Mouse (Mus musculus) thymus, adult 18-20 months (tissue): ENCODE measurements around the gene Adam21.
"Not testable (repeated sequence)": the region's sequence is repeated elsewhere in the genome, so short reads cannot be mapped to it uniquely, and the experiment has no call there.

Experiments used
- DNase-seq, 2 experiments: peaks; one replicate each; pipeline ENCODE4 v3.0.0; 2022; ENCODE audit warnings: mixed read lengths in 2 of 2

The Adam21 gene

DNA sequence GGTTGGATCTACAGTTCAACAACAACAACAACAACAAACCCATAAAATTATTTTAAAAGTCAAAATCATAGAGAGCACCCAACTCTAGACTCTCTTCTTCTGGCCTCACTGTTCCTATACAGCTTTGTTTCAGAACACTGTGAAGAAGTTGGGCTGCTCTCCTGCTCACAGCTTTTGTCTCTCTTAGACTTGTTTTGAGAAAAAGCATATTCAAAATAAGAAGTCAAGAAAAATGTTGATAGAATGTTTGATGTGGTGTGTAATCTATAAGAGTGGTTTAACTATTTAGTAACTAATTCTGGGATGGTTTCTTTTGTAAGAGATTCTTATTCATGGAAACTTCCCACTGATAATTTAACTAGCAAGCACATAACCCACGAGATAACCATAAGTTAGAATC is at the start of gene Adam21:
Gene Adam21, minus strand, starts transcription at position 101 of the 400 bp plus-strand sequence.
- DNase-seq, result no peak

DNA sequence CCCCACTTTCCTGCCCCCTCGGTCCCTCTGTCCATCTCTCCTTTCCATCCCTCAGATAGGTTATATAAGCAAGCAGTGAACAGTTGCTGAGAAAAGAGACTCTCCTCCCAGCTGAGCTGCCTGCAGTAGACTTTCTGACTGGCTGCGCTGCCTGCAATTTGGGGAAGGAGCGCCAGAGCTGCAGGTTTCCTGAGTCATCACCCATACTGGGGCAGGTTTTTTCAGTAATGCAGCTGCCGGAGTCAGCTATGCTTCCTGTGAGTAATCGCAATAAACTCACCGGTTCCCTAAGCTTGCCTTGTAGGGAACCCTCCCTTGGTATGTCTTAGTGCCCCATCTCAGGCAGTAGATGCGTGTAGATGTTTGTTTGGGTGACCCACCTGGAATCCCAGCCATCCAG is 48.7 kb upstream of the Adam21 start:
- DNase-seq, result no peak

DNA sequence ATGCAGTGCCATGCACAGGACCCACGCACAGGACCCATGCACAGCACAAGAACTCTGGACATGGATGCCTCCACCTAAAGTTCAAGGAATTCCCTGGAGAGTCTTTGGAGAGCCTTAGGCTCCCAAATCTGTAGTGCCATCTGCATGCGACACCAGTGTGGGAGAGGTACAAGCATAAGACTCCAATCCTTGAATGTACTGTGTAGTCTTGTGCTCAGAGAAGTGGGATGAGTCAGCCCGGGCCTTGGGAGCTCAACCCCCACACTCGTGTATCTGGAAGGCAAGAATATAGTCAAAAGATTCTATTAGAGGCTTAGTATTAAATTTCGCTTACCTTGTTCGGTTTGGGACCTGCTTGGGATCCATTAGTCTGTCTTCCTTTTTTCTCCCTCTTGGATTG is 47.5 kb upstream of the Adam21 start:
- no peak for DNase-seq

DNA sequence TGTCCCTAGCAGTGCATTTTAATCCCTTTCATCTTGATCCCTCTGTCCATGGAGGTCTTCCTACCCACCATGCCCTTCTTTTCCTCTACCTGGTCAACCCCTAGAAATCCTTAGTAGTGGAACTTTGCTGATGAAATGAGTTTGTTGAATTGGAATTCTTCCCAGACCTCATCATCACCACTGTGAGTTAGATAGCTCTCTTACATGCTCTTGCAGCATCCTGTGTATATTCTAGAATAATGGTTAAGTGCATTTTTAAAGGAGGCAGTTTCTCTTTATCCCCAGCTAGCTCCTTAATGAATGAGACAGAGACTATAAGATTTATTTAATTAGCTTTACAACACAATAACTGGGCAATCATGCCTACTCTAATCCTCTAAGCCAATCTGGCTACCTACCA is 41.2 kb upstream of the Adam21 start:
- DNase-seq, result no peak

DNA sequence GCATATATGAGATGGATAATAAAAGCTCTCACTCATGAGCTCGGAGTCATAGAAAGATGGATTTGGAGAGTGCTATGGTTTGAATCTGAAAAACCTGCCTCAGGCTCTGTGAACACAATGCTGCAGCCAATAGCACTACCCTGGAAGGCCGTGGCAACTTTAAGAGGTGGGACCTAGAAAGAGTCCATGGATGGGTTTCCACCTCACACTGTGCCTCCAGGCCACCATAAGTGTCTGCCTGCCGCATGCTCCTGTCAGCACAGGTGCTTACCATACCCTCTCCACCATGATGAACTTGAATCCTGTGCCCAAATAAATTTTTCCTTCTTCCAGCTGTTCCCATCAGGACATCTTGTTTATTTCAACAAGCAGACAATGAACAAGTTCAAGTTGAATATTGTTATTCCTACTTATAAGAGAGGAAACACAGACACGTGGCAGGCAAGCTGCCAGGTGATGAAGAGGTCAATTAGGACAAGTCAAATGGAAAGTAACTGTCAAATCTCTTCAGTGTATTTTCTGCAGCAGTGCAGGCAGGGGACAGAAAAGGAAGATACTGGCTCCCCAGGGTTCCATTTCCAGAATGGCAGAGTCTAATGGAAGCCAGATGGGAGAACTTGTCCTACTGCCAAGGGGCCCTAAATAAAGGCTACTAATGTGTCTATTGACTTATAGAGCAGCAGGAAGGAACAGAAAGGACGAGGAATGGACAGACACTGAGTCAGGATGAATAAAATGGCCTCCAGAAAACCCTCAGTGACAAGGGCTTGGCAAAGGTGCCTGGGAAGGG is 36.9 kb upstream of the Adam21 start:
- DNase-seq, result no peak

DNA sequence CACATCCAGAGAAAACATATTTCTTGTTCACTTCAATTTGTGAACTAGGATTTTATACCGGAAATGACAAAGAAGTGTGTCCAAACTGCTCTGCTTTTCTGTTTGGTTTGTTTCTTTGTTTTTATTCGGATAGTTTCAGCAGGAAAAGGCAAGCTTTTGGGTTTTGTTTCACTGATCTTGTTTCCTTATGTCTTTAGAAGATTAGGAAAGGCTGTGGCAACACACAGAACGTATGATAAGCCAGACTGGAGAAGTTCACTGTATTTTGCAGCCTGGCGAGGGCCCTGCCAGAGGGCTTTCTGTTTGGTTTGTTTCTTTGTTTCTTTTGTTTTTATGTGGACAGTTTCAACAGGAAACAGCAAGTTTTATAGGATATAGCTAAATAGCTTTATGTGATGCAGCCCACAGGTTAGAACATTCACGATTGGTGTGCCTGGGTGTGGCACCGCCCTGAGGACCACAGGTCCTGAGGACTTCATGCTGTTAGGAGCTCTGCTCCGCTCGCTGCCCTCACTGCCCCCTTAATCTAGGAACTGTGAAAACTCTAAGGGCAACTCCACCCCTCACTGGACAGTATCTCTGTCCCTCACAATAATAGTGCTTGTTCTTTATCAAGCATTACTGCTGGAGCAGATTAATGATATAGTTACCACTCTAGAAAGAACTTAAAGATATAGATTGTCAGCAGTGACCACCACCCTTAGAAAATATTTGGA is 28.4 kb upstream of the Adam21 start:
- DNase-seq, result no peak

DNA sequence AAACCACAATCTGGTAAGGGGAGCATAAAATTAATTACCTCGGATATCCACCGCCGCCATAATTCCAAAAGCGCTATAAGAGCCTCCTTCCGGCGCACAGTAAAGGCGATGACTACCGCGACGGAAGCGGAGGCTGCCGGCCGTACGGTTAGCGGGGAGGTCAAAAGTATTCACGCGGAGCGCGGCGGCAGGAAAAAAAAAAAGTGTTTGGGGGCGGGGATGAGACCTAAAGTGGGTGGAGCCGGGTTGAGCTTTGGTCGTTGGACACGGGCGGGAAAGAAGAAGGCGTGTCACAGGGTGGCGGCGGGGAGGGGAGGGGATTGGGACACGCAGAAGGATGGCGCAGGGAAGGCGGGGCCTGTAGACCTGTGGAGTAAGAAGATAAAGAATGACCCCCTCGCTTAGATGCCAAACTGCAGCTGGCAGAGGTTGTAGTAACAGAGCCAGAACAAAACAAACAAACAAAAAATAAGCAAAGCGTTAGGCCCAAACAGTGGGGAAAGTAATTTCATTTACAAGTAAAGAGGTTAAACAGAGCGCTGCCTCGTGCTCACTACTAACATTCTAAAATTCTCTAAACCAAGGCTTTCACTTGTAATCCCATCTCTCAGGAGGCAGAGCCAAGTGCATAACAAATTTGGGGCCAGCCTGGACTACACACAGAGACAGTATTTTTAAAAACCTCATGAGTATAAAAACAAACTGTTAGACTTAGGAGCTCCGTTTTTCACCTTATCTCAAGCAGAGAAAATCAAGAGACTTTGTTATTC is 26.8 kb upstream of the Adam21 start, which contains the start of gene Med6:
Gene Med6, minus strand, starts transcription at position 107 of the 770 bp plus-strand sequence.
- DNase-seq, result peak; percentile 89 to 90

DNA sequence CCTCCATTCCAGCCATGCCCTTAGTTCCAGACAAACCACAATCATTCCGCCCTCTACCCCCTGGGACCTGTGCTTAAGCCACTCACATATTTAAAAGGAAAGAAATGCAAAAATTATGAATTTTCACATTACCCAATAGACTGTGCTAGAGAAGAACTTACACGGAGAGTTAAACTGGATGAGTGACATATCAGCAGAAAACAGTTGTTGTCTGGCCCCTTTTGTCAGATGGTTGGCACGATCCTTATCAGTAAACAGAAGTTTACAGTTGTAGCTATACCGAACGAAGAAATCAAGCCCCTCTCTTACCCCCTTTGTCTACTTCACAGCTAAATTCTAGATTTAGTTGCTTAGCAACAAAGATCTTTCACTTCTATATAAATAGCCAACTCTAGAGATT is 343 bp downstream of the Adam21 start:
- no peak for DNase-seq

DNA sequence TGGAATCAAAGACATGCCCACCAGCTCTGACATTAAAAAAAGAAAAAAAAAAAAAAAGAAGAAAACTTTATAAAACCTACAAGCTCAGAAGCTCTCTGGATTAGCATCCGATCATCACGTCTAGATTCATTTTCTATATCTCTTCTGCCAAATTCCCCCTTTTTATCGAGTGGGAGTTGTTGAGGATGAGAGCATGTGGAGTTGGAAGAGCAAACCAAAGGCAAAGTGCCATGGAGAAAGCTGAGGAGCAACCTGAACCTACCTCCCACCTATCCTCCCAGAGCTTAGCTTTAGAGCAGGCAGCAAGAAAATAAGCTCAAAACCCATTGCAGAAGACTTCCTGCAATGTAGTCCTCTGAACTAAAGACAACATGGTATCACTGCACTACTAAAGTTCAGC is 4.1 kb downstream of the Adam21 start:
- no peak for DNase-seq

DNA sequence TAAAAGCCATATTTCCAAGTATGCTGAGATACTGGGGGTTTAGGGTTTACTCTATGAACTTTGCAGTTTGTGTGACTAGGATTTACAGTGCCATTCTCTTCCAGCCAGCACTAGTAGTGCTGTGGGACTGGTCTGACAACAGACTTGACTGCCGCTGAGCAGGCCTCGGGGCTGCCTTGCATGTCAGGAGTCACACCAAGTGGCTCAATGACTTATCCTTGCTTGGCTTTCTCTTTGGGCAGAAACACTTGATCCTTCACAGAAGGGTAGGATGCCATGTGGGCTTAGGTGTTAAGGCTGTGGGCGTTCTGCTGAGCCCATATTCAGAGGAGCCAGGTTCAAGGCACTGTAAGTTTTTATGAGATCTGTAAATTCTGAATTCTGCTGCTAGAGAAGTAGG is 19.0 kb downstream of the Adam21 start:
- DNase-seq, result no peak

DNA sequence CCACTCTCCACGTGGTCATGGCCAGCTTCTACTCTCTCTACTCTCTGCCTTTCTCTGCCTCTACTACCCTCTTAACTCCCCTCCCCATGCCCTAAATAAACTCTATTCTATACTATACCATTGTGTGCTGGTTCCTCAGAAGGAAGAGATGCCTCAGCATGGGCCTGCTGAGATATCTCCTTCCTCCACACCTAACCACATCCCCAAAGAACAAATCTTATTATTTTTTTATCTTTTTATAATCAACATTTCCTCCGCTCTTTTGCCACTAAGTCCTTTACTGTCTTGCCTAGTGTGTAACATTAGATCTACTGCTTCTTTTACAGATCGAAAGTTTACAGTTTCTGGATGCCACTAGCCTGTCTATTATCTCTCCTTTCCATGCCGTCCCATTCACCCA is 21.1 kb downstream of the Adam21 start:
- DNase-seq, result no peak

DNA sequence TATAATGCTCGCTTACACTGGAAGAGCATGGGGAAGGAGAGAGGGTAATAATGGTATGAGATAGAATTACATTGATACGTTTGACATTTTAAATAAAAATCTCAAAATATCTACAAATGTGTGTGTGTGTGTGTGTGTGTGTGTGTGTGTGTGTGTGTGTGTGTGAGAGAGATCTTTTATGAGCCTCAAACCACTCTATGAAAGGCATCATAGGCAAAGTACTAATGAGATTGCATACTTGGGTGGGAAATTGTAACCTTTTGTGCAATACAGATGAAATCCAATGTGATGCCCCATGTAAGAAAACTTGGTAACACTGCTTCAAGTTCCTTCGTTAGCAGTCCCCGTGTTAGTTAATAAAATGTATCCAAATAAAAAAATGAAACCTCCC is 35.2 kb downstream of the Adam21 start:
- no peak for DNase-seq

DNA sequence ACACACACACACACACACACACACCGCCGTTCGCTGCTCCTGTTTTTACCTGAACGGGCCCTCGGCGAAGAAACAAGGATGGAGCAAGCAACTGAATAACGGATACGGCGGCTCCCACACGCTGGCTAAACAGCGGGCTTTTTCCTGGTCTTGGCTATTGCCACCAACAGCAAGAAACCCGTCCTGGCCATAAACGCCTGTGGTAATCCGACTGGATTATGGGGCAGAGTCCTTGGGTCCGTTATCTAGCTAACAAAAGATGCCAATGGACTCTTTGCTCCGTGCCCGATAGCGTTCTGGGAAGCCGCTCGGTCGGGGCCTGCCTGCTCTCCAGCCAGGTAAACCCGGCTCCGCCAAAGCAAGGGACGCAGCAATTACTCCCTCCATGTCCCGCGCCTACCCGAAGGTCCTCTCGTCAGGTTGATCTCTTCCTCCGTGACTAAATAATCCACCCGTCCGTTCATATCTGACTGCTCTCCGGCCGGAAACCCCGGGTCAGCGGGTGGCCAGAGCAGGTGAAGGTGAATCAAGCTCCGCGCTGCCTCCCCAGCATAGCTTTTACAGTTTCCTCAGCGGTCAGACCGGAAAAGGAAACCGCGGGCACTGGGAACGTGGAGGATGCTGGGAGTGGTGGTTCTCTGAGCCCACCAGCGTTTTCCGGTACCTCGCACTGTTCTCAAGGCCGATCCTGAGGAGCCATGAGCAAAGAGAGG is 35.8 kb downstream of the Adam21 start, which contains the start of the genes Gm20498 and Synj2bp:
Gene Gm20498, minus strand, starts transcription at position 590 of the 713 bp plus-strand sequence.
Gene Synj2bp, minus strand, starts transcription at position 596 of the 713 bp plus-strand sequence.
- DNase-seq, result peak; percentile 78 to 80

DNA sequence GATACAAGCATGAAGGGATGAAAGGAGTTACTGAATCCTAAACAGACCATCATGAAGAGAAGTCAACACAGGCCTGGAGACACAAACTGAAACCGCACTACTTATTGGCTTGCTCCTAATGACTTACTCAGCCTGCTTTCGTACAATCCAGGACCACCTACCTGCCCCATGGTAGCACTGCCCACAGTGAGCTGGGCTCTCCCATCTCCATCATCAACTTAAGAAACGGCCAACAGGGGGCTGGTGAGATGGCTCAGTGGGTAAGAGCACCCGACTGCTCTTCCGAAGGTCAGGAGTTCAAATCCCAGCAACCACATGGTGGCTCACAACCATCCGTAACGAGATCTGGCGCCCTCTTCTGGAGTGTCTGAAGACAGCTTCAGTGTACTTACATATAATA is 37.7 kb downstream of the Adam21 start:
- not testable (repeated sequence) for DNase-seq
